Mouse (Mus musculus) T-helper 1 cell (primary cell): Measurements from ENCODE around the gene Fndc5.

Source experiments
- in situ Hi-C: fragments of 300-600 bp; cut with MboI, MseI; formaldehyde crosslinking; loops from one replicate; pipeline ENCODE4 v1.15.1; 2025; ENCODE audit warnings: high pct_unique_total_duplicates

Gene Fndc5

DNA sequence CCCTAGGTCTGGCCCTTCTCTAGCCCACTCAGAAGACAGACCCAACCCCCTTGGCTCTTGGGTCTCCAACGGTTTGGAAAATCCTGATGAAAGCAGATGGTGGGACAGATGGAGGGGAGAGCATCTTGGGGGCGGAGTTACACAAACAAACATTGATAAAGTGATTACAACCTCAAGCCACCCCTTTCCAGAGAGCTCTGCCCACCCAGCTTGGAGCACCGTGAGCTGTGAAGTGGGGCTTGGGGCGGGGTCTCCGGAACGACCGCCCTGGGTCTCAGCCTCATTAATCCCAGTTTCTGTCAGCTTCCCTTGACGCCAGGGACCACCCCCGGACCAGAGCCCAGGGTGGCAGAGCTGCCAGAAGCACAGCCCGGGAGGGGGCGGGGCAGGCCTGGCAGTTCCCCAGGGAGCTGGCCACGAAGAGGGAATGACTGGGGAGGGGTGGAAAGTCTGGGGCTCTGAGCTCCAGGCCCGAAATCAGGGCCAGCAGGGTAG, 12.1 kb upstream of the Fndc5 start:
- in situ Hi-C loops = no loop called here

DNA sequence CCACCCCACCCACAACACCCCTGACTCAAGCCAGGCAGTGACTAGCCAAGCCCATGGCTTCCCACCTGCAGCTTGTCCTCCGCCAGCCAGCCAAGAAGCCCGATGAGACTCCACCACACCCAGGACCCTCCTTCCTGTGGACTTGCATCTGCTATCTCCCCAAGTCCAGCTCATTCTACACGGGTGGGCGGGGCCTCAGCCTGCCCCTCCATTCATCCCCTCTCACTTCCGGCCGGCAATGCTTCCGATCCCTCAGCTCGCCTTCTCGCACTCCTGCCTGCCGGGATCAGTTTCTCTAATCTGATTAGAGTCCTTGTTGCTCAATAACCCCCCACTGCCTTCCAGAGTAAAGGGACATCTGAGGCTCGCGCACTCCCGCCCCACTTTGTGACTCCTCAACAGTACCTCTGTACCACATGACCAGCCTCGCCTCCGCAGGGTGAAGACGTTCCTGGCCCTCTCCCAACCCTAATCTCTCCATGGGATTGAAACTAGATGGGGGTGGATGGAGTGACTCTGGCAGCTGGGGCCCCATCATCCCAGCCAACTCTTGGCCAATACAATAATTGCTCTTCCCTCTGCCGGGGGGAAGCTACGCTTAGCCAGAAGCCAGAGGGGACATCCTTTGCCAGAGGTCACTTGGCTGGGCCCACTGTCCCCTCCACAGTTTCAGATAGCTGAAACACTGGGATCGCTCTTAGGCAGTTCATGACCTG, 10.9 kb upstream of the Fndc5 start:
- in situ Hi-C loops = no loop called here

DNA sequence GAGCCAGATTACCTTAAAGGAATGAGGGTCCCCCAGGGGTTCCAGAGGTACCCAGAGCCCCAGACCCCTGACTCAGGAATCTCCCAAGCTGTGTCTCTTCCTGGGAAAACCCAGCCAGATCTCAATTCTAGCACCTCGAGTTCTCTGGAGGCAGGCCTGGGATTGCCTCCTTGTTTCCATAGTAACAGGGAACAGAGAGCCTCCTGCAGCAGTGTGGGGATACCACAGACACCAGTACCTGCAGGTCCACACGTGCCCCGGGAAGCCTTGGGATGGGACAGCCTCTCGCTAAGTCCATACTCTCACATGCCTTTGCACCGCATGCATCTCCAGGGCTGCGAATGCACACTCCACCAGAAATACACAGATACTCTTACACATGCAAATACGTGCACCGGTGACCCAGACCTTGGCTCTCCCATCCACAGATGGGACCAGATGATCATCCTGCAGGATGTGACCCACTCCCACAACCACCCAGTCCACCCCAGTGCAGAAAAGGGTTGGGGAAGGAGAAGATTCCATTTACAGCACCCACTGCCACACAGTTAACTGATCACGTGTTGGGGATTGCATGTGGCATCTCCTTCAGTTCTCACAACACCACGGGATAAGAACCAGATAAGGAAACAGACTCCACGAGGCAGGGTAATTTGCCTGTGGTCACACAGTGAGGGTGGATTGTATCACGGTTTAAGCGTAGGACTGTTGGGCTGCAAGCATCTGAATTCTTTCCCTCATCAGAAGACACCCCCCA, 8.0 kb upstream of the Fndc5 start:
- in situ Hi-C loops = no loop called here

DNA sequence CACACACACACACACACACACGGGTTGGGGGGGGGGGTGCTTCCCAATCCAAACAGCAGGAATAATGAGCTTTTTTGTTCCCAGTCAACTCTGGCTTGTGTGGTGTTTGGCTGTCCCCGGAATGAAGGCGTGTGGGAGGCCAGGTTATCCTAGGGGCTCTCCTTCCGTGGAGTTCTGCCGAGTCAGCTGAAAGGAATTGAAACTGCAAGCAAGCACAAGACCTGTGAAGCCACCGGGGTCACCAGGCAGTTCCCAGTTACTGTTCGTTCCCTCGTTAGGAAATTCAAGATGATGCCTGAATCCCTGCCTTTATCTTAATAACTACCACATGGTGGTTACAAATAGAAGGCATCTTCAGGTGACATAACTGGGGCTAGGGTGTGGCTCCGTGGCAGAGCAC, 7.4 kb upstream of the Fndc5 start:
- in situ Hi-C loops = no loop called here

DNA sequence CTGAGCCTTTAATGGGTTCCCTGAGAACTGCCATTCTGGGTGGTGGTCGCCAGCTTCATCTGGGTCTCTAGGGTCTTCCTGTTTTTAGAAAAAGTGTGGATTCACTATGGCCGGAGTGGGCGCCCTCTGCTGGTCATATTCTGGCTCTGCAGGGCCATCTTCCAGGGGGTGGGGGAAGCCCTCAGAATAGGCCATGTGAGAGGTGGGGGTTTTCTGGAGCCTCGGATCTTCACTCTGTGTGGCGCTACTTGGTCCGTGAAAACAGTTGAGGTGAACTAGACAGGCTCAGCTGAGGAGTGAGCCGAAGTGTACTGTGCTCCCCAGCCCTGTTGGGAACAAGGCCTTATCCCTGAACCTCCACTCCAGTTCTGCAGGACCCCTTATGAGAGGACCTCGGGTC, 6.7 kb upstream of the Fndc5 start:
- in situ Hi-C loops = no loop called here

DNA sequence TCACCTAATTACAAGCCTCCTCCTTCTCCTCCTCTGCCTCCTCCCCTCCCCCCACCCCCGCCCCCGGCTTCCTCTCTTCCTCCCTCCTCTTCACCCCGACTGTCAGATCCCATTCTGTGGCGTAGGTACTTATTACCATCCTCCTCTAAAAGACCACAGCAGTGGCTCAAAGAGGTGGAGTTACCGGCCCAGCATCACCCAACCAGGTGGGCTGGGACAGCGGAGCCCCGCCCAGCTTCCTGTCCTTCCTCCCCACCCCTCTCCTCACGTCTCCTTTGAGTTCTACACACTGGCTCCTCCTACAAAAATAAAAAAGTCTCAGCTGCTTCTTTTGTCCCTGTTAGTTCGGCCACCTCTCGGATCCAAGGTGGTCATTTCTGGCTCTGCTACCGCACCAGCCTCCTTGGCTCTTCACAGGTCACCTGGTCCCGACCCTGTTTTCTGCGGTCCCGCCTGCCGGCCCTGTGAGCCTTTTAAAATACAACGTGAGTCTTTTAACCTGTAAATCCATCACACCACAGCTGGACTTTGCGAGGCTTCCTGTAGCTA, 6.0 kb upstream of the Fndc5 start:
- in situ Hi-C loops = no loop called here

DNA sequence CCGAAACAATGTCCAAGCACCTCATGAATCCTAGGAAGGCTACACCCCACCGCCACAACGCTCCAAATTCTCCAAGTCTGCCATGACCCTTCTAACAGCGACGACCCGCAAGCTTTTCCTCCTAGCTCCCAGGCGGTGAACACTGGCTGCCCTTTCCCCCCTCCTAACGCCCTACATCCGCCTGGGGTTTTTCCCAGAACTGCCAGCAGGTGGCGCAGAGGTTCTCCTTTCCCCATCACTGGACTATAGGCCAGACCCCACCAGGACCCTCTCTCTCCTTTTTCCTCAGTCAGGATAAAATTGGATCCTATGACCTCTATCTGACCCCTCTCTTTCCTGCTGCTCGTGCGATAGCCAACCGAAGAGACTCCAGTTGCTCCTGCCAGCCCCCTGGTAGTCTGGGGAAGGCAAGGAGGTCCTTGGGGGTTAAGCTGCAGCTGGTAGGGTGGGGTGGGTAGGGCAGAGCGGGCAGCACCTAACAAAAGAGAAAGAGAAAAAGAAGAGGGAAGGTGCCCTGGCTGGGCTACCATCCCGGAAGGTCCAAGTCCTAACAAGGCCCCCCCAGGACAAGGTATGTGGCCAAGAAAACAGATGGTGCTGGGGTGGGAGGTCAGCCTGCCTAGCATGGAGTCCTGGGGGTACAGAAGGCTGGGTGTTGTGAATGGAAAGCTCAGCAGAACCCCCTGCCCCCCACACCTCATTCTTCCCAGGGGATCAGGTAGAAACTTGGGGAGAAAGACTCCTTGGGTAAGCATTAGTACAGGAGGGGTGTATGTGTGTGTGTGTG, 1.8 kb upstream of the Fndc5 start:
- in situ Hi-C loops = no loop called here

DNA sequence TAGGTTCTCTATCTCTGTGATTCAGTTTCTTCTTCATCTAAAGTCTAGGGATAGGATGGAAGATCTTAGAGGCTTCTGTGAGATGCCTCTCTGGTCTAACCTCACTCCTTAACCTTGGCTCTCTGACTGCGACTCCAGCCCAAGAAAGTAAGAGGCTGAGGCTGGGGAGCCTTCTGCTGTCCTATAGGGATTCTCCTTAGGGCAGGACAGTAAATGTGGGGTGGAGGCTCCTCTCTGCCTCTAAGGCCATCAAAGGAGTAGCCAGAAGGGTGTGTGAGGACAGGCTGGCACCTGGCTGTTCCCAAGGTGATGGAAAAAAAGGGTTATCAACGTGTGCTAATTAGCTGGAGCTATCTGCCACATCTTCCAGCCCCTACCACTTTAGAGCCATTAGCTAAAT, 1.2 kb upstream of the Fndc5 start:
- in situ Hi-C loops = no loop called here

DNA sequence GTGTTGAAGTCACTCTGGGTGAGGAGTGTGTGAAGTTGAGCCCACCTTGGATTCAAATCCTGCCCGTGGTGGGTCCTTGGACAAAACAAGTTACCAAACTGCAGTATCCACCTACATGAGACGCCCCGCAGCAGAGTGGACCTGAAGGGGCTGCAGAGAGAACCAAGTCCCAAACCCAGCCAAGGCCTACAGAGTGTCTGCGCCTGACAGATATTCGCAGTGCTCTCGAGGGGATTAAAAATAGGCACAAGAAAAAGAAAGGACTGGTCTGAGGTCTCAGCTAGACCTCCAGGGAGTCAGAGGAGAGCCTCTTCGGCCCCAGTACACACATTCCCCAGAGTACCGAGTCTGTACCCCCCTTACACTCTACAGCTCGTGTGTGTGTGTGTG, 615 bp upstream of the Fndc5 start:
- in situ Hi-C loops = no loop called here

DNA sequence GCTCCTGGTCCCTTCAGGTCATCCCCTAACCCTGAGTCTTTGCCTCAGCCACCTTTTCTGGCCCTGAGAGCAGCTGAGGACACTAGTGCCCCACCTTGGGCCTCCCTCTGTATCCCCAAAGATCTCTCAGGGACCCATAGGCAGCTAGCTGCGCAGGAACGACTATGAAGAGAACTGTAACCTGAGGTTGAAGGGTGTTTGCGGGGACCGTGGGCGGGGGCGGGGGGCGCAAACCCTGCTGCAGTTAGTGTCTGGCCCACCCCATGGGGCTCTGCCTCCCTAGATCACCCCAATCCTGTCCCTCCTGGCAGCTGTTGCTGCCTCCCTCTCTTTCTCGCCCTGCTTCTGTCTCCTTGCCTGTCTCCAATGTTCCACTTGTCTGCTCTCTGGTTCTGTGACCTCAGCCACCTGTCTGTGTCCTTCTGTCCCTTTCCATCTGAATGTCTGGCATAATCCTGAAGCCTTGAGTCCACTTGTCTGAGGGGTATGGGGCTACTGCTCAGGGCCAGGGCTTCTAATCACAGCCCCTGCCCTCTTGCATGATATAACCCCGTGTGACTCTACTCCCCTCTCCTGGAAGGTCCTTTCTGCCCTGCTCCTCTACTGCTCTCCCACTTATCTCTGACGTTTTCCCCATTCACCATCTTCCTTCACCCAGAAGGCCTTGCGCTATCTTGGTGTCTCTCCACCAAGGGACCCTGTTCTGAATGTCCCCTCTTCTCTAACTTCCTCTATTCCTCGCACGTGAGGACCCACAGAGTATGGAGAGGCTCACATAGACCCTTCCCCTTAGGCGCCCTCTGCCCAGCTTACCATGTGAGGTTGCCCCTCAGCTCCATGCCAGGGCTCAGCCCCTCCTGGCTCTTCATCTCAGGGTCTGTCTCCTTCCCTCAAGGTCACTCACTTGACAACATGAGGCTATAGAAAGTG, 858 bp downstream of the Fndc5 start:
- in situ Hi-C loops = no loop called here

DNA sequence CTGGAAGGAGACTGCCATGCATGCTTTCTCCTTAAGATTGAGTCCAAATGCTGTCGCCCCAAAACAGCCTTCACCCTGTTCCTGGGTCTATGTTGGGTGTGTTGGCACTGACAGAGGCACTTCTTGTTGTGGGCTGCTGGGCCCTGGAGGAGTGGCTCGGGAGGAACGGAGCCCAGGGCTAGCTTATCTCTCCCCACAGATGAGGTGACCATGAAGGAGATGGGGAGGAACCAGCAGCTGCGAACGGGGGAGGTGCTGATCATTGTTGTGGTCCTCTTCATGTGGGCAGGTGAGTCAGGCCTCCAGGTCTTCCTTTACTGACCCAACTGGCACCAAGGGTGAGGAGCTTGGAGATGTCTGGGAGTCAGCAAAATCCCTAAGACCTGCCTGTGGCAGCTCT, 2.8 kb downstream of the Fndc5 start:
- in situ Hi-C loops = no loop called here

DNA sequence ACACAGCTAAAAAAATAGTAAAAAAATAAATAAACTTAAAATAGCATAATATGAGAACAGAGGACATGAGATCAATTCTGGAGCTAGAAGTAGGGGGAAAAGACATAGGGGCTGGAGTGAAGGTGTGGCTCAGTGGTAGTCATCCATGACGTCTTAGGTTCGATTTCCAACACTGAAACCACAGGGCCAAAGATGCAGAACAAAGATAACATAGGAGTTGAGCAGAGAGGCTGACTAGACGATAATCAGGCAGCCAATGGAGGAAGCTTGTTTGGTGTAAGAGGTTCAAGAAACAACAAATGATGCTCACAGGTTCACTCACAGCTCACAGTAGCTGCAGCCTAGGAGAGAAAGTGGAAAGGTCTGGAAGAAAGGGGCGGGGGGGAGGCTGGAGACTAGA, 4.0 kb downstream of the Fndc5 start:
- in situ Hi-C loops = no loop called here

DNA sequence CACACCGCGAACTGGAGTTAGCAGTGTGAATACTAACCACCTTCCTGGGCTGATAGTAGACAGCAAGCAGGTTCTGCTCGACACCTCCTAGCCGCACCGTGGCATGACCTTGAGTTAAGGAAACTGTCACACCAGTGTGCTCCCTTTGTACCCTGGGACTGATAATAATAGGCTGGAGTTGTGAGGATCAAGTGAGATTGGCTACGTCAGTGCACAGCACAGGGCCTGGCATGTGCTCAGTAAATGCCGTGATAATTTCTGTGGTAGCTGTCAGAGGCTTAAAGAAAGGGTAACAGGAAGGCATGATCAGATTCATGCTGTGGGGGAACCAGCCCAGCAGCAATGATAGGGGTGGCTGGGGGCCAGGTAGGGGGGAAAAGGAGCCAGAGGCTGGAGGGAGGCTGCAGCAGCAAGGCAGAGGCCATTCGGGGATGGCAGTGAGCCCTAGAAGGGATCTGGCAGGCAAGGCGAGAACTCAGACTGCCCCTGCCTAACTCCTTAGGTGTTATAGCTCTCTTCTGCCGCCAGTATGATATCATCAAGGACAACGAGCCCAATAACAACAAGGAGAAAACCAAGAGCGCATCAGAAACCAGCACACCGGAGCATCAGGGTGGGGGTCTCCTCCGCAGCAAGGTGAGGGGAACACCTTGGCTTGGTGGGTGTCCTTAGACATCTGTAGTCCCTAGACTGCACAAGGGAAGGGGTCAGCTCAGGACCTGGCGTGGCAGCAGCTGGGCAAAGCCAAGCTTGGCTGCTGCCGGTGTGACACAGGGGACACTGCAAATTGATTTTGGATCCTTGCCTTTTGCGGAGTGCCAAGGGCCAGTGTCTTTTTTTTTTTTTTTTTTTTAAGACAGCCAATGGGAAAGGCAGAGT, 5.0 kb downstream of the Fndc5 start:
- in situ Hi-C loops = no loop called here

DNA sequence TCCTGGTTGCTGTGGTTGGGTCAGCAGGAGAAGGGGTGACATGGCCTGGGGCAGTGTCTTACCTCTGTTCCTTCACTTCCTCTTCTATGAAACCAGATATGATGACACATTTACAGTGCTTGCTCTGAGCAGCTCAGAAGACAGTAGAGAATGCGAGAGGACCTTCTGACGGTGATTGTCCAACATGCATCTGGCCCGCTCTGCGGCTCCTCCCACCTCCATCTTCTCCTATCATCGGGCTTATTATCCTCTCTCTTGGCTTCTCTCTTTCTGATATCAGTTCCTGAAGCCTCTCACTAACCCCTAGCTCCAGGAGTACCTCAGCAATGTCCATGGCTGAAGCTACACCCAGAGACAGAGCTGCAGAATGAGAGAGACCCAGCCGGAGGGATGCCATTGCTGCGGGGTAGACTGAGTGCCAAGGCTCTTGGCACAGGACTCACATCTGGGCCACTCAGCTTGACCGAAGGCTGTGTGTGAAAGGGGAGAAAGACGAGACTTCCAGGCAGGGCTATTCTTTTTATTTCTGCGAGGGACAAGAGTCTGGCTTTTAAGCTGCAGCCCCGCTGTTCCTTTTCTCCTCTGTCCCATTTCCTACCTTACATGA, 5.7 kb downstream of the Fndc5 start:
- in situ Hi-C loops = no loop called here

DNA sequence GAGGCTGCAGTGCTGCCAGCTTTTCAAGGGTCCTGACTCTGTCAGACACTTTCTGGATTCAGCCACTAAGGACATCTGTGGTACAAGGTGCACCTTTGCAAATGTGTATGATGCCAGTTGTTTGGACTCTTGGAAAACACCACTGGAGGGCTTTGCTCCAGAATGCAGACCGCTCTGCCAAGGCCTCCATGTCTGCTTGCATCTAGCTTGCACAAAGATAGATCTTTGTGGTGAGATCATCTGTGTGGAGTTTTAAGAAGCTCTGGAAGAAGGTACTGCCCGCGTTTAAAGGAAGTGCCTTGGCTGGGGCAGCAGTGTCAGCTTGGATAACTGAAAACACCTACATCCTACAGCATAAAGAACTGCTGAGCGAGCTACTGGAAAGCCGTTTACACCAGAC, 6.7 kb downstream of the Fndc5 start:
- in situ Hi-C loops = no loop called here

DNA sequence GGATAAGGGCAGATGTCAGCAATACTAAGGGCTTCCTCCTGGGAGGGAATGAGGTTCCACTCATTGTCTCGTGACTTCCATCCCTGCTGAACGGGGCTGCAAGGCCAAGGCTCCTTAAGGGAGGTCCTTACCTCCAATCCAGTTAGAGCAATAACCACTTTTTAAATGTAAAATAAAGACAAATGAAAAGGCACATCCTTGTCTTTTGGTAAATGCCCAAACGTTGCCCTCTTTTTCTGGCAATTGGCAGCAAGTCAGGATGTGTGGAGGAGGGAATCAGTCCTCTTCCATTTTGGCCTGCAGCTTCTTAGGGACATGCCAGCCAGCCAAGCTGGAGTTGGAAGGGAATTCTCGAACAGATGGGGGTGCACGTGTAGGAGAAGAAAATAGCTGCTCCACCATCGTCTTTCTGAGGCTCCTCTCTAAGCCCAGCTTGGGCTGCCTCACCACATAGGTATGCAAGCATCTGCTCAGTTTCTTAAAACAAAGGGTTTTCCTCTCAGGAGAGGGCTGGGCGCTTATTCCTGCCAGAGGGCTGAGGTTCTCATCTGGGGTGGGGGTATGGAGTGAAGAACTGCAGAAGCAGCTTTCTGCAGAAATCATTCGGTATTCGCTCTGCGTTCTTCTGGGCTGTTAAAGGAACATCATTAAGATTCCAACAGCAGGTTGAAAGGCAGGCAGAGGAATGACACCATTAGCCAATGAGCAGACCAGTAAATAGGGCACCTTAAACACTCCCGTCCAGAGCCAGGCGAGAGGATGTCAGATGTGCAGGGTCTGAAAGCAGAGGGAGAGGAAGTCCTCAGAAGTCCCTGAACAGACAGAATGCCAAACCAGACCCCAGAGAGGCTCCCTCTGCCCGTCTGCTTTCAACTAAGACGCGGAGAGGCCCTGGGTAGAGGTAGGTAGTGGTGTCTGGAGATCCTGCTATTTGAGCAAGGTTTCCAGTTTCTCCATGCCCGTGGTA, 7.9 kb downstream of the Fndc5 start:
- in situ Hi-C loops = no loop called here

DNA sequence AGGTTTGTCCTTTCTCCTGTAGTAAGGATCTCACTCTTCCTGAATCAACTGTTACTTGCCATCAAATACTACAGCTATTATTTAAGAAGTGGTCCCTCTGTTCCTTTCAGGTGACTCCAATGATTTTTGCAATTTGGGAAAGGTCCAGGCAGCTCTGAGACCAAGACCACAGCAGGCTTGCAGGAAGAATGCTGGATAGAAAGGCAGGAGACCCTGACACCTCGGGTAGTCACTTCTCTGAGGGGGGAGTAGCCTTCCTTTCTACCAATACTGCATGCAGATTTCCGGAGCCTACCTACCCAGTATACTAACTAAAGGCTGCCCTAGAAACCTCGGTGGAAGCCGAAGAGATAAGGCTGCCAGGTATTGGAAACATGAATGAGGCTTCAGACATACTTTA, 8.6 kb downstream of the Fndc5 start:
- in situ Hi-C loops = no loop called here

DNA sequence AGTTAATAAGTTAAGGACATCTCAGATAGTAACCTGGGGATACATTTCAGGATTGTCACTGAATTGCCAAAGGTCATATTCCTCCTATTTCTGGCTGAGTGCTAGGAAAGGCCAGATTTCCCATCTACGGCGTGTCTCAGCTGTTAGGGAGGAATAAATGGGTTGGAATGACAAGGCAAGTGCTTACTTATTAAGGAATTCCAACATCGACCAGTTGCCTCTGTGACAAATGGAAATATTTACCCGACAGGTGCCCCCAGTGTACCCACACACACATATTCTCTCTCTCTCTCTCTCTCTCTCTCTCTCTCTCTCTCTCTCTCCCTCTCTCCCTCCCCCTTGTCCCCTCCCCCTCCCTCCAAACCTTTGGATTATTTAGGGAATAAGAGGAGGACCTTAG, 9.1 kb downstream of the Fndc5 start:
- in situ Hi-C loops = no loop called here

DNA sequence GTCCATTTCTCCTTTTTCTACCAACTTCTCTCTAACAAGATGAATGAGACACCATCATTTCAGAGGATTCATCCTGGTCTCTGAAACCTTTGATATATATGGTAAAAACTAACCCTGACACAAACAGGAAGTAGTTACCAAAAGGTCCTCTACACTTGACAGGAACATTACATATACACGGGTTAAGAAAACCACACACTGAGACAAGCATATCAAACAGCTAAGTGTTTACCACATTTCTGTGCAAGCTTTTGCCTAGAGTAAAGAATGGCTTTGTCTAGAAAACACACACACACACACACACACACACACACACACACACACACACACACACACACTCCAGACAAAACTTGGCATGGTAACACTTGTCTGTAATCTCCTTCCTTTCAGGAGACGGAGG, 9.6 kb downstream of the Fndc5 start:
- in situ Hi-C loops = no loop called here
